7 mouse cellular contexts compared by ENCODE assay signal in genomic region chr2:127069781-127070434, GRCm38 (mm10). TPM values are rescaled to one million over a fixed set of nuclear protein-coding genes. Genes with fewer than 3 reads are reported as not detected.
DNase-seq lines count a peak whose midpoint lies in the region; ATAC-seq lines count a peak whose summit lies in the region.

No protein-coding gene starts in this region.

- H3K4me1 ChIP-seq in lung, embryonic 16.5 days (replicated peaks; ENCODE audit: control insufficient read depth, insufficient read depth, low read length) = peaks cover 10% of the 10 kb centered on the region
- H3K4me1 ChIP-seq in embryonic facial prominence, embryonic 13.5 days = peaks cover 12% of the 10 kb centered on the region
- no peaks in the 10 kb centered on the region; the same call in 1 of the 2 replicates for H3K4me1 ChIP-seq in intestine, embryonic 14.5 days (replicated peaks; ENCODE audit: control insufficient read depth, insufficient read depth, low read length)

- H3K27ac ChIP-seq in lung, embryonic 16.5 days (ENCODE audit: low read length) = peak overlapping the region; percentile 30
- H3K27ac ChIP-seq in embryonic facial prominence, embryonic 13.5 days = peak overlapping the region; percentile 64
- H3K27ac ChIP-seq in intestine, embryonic 14.5 days (ENCODE audit: low read depth) = no peak overlapping the region; the same call in 1 of the 2 replicates

- H3K4me2 ChIP-seq in lung, embryonic 16.5 days (ENCODE audit: low read depth, low read length) = peak overlapping the region; percentile 78
- H3K4me2 ChIP-seq in embryonic facial prominence, embryonic 13.5 days = peak overlapping the region; percentile 69
- peak overlapping the region; percentile 64 for H3K4me2 ChIP-seq in intestine, embryonic 14.5 days (ENCODE audit: low read length)

- no peaks in the 10 kb centered on the region for H3K27me3 ChIP-seq in lung, embryonic 16.5 days (ENCODE audit: control insufficient read depth, insufficient read depth, low read depth, low read length)
- no peaks in the 10 kb centered on the region for H3K27me3 ChIP-seq in embryonic facial prominence, embryonic 13.5 days
- no peaks in the 10 kb centered on the region for H3K27me3 ChIP-seq in intestine, embryonic 14.5 days (replicated peaks; ENCODE audit: control insufficient read depth, insufficient read depth, low read length)

- intact Hi-C loops in left cerebral cortex, postnatal 25 days (cut with DNase I) = no loop called here

- 0 out of 2 replicates have a peak, but pooled peaks cover 2% of the 10 kb centered on the region for H3K36me3 ChIP-seq in lung, embryonic 16.5 days (ENCODE audit: control insufficient read depth, insufficient read depth, low read length)
- peaks cover 15% of the 10 kb centered on the region for H3K36me3 ChIP-seq in embryonic facial prominence, embryonic 13.5 days
- peaks cover 23% of the 10 kb centered on the region for H3K36me3 ChIP-seq in intestine, embryonic 14.5 days (ENCODE audit: control insufficient read depth, insufficient read depth, low read length)

- peak overlapping the region; percentile 91 for H3K9ac ChIP-seq in lung, embryonic 16.5 days (ENCODE audit: low read length)
- peak overlapping the region; percentile 80 for H3K9ac ChIP-seq in embryonic facial prominence, embryonic 13.5 days
- H3K9ac ChIP-seq in intestine, embryonic 14.5 days (ENCODE audit: low read length) = peak overlapping the region; percentile 66

- WGBS in lung, embryonic 16.5 days = 18% methylated on average over 11 of the region's 11 CpGs
- WGBS in embryonic facial prominence, embryonic 13.5 days = 8% methylated on average over 11 of the region's 11 CpGs
- WGBS in intestine, embryonic 14.5 days = 15% methylated on average over 11 of the region's 11 CpGs

- H3K9me3 ChIP-seq in lung, embryonic 16.5 days (ENCODE audit: control insufficient read depth, low read length) = no peaks in the 10 kb centered on the region
- H3K9me3 ChIP-seq in embryonic facial prominence, embryonic 13.5 days = no peaks in the 10 kb centered on the region
- H3K9me3 ChIP-seq in intestine, embryonic 14.5 days (ENCODE audit: control insufficient read depth, low read length) = no peaks in the 10 kb centered on the region

- H3K4me3 ChIP-seq in lung, embryonic 16.5 days (ENCODE audit: low read length) = peak overlapping the region; percentile 88
- peak overlapping the region; percentile 65 for H3K4me3 ChIP-seq in embryonic facial prominence, embryonic 13.5 days
- H3K4me3 ChIP-seq in intestine, embryonic 14.5 days (ENCODE audit: low read depth, low read length) = peak overlapping the region; percentile 71

- no peak for DNase-seq in lung, postnatal 25 days (ENCODE audit: low spot score)
- DNase-seq in intestine, embryonic 14.5 days (ENCODE audit: low spot score) = peak; percentile 51
- peak; percentile 26 for DNase-seq in naive thymus-derived CD4-positive, alpha-beta T cell, adult 2 months (ENCODE audit: low read depth)
- no peak for DNase-seq in left cerebral cortex, postnatal 25 days (ENCODE audit: low spot score in 2 of 2)
- no peak for DNase-seq in natural killer cell, adult 2 months (ENCODE audit: low spot score in 2 of 2)

- ATAC-seq in lung, embryonic 16.5 days (ENCODE audit: low read depth) = no peak
- ATAC-seq in embryonic facial prominence, embryonic 13.5 days (ENCODE audit: insufficient number of reproducible peaks, insufficient read depth, low FRiP score, low TSS enrichment, low read depth) = no peak
- ATAC-seq in intestine, embryonic 14.5 days (replicated peaks; ENCODE audit: low FRiP score, low TSS enrichment, low read depth) = 0 out of 2 replicates have a peak, but pooled peaks have one; percentile 18

RNA-seq across cellular contexts. Expression of gene Blvra, which starts 0.6 kb away (rescaled TPM):
- 51.6 and 55.8 TPM in 2 replicates for polyA plus RNA-seq in lung, embryonic 16.5 days (2015; fragmentation: Nextera tagmentation; extraction: Ambion mirVana)
- polyA plus RNA-seq in embryonic facial prominence, embryonic 13.5 days (2015; fragmentation: Nextera tagmentation; extraction: Ambion mirVana) = 55.4 and 63.4 TPM in 2 replicates
- 55.2 and 56.6 TPM in 2 replicates for polyA plus RNA-seq in intestine, embryonic 14.5 days (2014; fragmentation: Nextera tagmentation; extraction: Ambion mirVana)
- total RNA-seq in left cerebral cortex, postnatal 25 days (2021) = 10 to 100 TPM; 22.5 to 29.7 TPM

Comparison
In these comparisons a context has a peak if more than half of its experiments do, and no peak if none do; other contexts are left out.
1. DNase-seq: peak in intestine, embryonic 14.5 days (single experiment) and naive thymus-derived CD4-positive, alpha-beta T cell, adult 2 months (single experiment); none in lung, postnatal 25 days (single experiment), left cerebral cortex, postnatal 25 days (0 of 2) and natural killer cell, adult 2 months (0 of 2).
2. Peak in every context shown above with its lines, with median percentiles within 50 percentile points of each other: H3K4me2 ChIP-seq, H3K4me3 ChIP-seq and H3K9ac ChIP-seq.